Mouse (Mus musculus): ENCODE data around the gene Vsig10. TPM values are rescaled to one million over a fixed set of nuclear protein-coding genes. Genes with fewer than 3 reads are reported as not detected.

Gene Vsig10
- polyA plus RNA-seq, 1 experiment from 2014 or later = 18.2 TPM

- peak within 1 kb of the TSS; percentile 96 for H3K9ac ChIP-seq (ENCODE audit: low read length)
- ATAC-seq (ENCODE audit: low read depth) = peak; percentile 85
- H3K36me3 ChIP-seq (ENCODE audit: control insufficient read depth, insufficient read depth, low read length) = no peaks in the 10 kb centered on the region
- WGBS = 0% methylated on average over 1 of the region's 54 CpGs
- no peaks in the 10 kb centered on the region for H3K9me3 ChIP-seq (ENCODE audit: control insufficient read depth, low read length)
- peak within 1 kb of the TSS; percentile 64 for H3K4me2 ChIP-seq (ENCODE audit: low read depth, low read length)
- no peaks in the 10 kb centered on the region for H3K27me3 ChIP-seq (ENCODE audit: control insufficient read depth, insufficient read depth, low read depth, low read length)
- H3K4me1 ChIP-seq (replicated peaks; ENCODE audit: control insufficient read depth, insufficient read depth, low read length) = peaks cover 45% of the 10 kb centered on the region
- H3K4me3 ChIP-seq (ENCODE audit: low read length) = peak within 1 kb of the TSS; percentile 98
- H3K27ac ChIP-seq (ENCODE audit: low read length) = peak within 1 kb of the TSS; percentile 96
These were observed 38.2 kb downstream of the Vsig10 start, which contains the start of gene Wsb2 for GRCm38 (mm10) chr5:117357129-117357477. Gene Wsb2, plus strand, starts transcription at chr5:117357304.

- Histone ChIP-seq H3K36me3 (ENCODE audit: control insufficient read depth, insufficient read depth, low read length) (no peaks in the 10 kb centered on the region), H3K4me3 (ENCODE audit: low read length) (peak overlapping the region; percentile 98), H3K4me2 (ENCODE audit: low read depth, low read length) (peak overlapping the region; percentile 64), H3K4me1 (replicated peaks; ENCODE audit: control insufficient read depth, insufficient read depth, low read length) (peaks cover 46% of the 10 kb centered on the region), H3K9me3 (ENCODE audit: control insufficient read depth, low read length) (no peaks in the 10 kb centered on the region), H3K27me3 (ENCODE audit: control insufficient read depth, insufficient read depth, low read depth, low read length) (no peaks in the 10 kb centered on the region), H3K27ac (ENCODE audit: low read length) (peak overlapping the region; percentile 96), H3K9ac (ENCODE audit: low read length) (peak overlapping the region; percentile 96)
- ATAC-seq (ENCODE audit: low read depth) = peak; percentile 40
- WGBS = under 1% methylated on average over 41 of the region's 49 CpGs
These were observed 38.8 kb downstream of the Vsig10 start for GRCm38 (mm10) chr5:117357478-117358247.

- Histone ChIP-seq H3K4me1 (replicated peaks; ENCODE audit: control insufficient read depth, insufficient read depth, low read length) (peaks cover 51% of the 10 kb centered on the region), H3K27ac (ENCODE audit: low read length) (peak overlapping the region; percentile 96), H3K4me3 (ENCODE audit: low read length) (peak overlapping the region; percentile 98), H3K27me3 (ENCODE audit: control insufficient read depth, insufficient read depth, low read depth, low read length) (no peaks in the 10 kb centered on the region), H3K9ac (ENCODE audit: low read length) (peak overlapping the region; percentile 96), H3K4me2 (ENCODE audit: low read depth, low read length) (peak overlapping the region; percentile 64), H3K9me3 (ENCODE audit: control insufficient read depth, low read length) (no peaks in the 10 kb centered on the region), H3K36me3 (ENCODE audit: control insufficient read depth, insufficient read depth, low read length) (no peaks in the 10 kb centered on the region)
- 5% methylated on average over 6 of the region's 6 CpGs for WGBS
- ATAC-seq (ENCODE audit: low read depth) = no peak
These were observed 39.4 kb downstream of the Vsig10 start for GRCm38 (mm10) chr5:117358248-117358630.

- ATAC-seq (ENCODE audit: low read depth) = no peak
- H3K4me1 ChIP-seq (replicated peaks; ENCODE audit: control insufficient read depth, insufficient read depth, low read length) = peaks cover 55% of the 10 kb centered on the region
- H3K27me3 ChIP-seq (ENCODE audit: control insufficient read depth, insufficient read depth, low read depth, low read length) = no peaks in the 10 kb centered on the region
- H3K36me3 ChIP-seq (ENCODE audit: control insufficient read depth, insufficient read depth, low read length) = no peaks in the 10 kb centered on the region
- no peak overlapping the region for H3K4me3 ChIP-seq (ENCODE audit: low read length)
- H3K9me3 ChIP-seq (ENCODE audit: control insufficient read depth, low read length) = no peaks in the 10 kb centered on the region
- no peak overlapping the region for H3K27ac ChIP-seq (ENCODE audit: low read length)
- 42% methylated on average over 11 of the region's 11 CpGs for WGBS
- H3K9ac ChIP-seq (ENCODE audit: low read length) = no peak overlapping the region
- peak overlapping the region; percentile 64; the same call in 1 of the 2 replicates for H3K4me2 ChIP-seq (ENCODE audit: low read depth, low read length)
These were observed 39.8 kb downstream of the Vsig10 start for GRCm38 (mm10) chr5:117358725-117359124.

DNA sequence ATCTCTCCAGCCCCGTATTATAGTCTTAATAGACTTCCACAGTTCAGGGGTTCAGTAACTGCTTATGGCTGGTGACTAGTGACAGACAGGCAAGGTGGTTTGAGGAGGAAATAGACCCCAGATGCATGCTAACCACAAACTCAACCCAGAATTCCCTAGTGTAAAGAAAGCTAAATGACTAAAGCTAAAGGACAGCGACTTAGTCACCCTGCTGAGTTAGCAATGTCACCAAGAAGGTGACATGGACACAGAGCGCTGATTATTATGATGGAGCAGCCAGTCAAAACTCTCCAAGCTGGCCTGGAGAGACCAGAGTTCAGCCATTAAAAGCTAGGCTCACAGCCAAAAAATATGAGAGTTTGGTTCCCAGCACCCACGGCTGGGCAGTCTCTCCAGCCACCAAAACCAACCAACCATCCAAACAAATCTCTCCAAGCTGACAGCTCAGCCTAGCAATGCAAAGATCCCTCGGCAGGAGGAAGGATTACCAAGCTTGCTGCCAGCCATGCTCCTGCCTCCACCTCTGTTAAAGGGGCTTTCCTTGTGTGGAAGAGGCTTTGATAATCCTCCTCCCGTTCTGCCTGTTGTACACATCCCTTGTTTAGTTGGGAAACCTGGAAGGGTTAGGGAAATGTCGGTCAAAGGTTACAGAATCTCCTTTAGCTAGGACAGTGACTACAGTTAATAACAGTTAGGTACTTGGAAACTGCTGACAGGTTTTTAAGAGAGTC, 40.8 kb downstream of the Vsig10 start:
- Histone ChIP-seq H3K4me2 (ENCODE audit: low read depth, low read length) (peak overlapping the region; percentile 40), H3K4me3 (ENCODE audit: low read length) (no peak overlapping the region), H3K4me1 (replicated peaks; ENCODE audit: control insufficient read depth, insufficient read depth, low read length) (peaks cover 58% of the 10 kb centered on the region), H3K9me3 (ENCODE audit: control insufficient read depth, low read length) (no peaks in the 10 kb centered on the region), H3K27ac (ENCODE audit: low read length) (peak overlapping the region; percentile 72), H3K27me3 (ENCODE audit: control insufficient read depth, insufficient read depth, low read depth, low read length) (no peaks in the 10 kb centered on the region), H3K9ac (ENCODE audit: low read length) (no peak overlapping the region), H3K36me3 (ENCODE audit: control insufficient read depth, insufficient read depth, low read length) (peaks cover 4% of the 10 kb centered on the region; the same call in 1 of the 2 replicates)
- no peak for ATAC-seq (ENCODE audit: low read depth)
- 30% methylated on average over 7 of the region's 7 CpGs for WGBS

- Histone ChIP-seq H3K4me2 (ENCODE audit: low read depth, low read length) (peak overlapping the region; percentile 40), H3K4me3 (ENCODE audit: low read length) (no peak overlapping the region), H3K36me3 (ENCODE audit: control insufficient read depth, insufficient read depth, low read length) (peaks cover 8% of the 10 kb centered on the region), H3K9me3 (ENCODE audit: control insufficient read depth, low read length) (no peaks in the 10 kb centered on the region), H3K4me1 (replicated peaks; ENCODE audit: control insufficient read depth, insufficient read depth, low read length) (peaks cover 55% of the 10 kb centered on the region), H3K27me3 (ENCODE audit: control insufficient read depth, insufficient read depth, low read depth, low read length) (no peaks in the 10 kb centered on the region), H3K27ac (ENCODE audit: low read length) (peak overlapping the region; percentile 72), H3K9ac (ENCODE audit: low read length) (0 out of 2 replicates have a peak overlapping the region, but pooled peaks have one; percentile 3)
- WGBS = 42% methylated on average over 13 of the region's 13 CpGs
- no peak for ATAC-seq (ENCODE audit: low read depth)
These were observed 41.3 kb downstream of the Vsig10 start for GRCm38 (mm10) chr5:117360228-117360515.

DNA sequence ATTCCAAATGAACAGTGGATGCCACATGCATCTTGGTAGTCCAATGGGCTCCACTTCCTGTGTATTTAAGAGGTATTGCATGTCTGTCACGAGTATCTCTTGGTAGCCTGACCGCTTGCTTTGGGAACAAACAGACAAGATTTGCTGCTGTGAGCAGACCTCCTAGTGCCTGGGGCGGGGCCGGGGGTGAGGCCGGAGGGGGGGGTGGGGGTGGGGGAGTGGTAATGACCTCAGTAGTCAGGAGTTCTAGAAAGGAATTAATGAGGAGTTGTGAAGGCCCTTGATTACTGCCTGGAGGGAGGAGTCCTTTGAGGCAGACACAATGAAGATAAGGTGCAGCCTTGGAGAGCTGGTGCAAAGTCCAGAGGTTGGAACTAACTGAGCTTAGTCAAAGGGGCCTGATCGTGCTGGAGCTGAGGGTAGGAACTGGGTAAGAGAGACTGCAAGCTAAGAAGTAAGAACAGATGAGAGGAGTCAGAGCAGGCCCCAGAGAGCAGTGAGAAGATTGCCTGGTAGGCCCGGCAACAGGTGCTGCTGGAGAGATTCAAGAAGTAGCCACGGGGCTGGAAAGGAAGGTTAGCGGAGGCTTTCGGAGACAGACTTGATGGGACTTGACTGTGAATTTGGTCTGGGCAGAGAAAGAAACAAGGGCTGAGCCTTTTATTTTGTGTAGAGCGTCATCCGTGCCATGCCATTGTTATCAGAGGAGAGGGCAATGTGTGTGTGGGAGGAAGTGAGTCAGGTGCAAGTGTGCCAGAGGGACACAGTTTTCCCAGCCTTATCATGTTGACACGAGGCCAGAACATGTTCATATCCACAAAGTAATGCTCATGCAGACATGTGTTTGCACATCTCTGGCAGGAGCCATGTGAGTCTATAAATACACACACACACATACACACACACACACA, 42.0 kb downstream of the Vsig10 start:
- 31% methylated on average over 13 of the region's 13 CpGs for WGBS
- Histone ChIP-seq H3K9me3 (ENCODE audit: control insufficient read depth, low read length) (no peaks in the 10 kb centered on the region), H3K4me1 (replicated peaks; ENCODE audit: control insufficient read depth, insufficient read depth, low read length) (peaks cover 48% of the 10 kb centered on the region), H3K36me3 (ENCODE audit: control insufficient read depth, insufficient read depth, low read length) (peaks cover 9% of the 10 kb centered on the region), H3K4me2 (ENCODE audit: low read depth, low read length) (peak overlapping the region; percentile 40), H3K27ac (ENCODE audit: low read length) (peak overlapping the region; percentile 72), H3K27me3 (ENCODE audit: control insufficient read depth, insufficient read depth, low read depth, low read length) (no peaks in the 10 kb centered on the region), H3K9ac (ENCODE audit: low read length) (0 out of 2 replicates have a peak overlapping the region, but pooled peaks have one; percentile 3), H3K4me3 (ENCODE audit: low read length) (no peak overlapping the region)
- ATAC-seq (ENCODE audit: low read depth) = no peak

DNA sequence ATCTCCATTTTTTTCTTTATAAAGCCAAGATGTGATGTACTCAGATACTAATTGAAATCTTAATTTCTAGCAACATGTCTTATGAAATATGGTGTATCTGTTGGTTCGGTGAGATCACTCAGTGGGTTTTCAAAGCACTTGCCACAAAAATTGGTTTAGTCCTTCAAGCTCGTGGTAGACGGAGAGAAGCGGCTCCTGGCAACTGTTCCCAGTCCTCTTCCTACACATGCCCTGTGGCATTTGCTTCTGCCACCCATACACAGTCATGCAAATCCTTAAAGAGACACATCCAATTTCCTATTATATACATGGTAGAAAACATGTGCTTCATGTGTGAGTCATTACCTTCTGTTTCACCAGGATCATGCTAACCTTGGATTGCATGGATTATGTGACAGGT, 42.7 kb downstream of the Vsig10 start:
- Histone ChIP-seq H3K27ac (ENCODE audit: low read length) (no peak overlapping the region), H3K9me3 (ENCODE audit: control insufficient read depth, low read length) (no peaks in the 10 kb centered on the region), H3K9ac (ENCODE audit: low read length) (no peak overlapping the region), H3K27me3 (ENCODE audit: control insufficient read depth, insufficient read depth, low read depth, low read length) (no peaks in the 10 kb centered on the region), H3K4me3 (ENCODE audit: low read length) (no peak overlapping the region), H3K36me3 (ENCODE audit: control insufficient read depth, insufficient read depth, low read length) (peaks cover 15% of the 10 kb centered on the region), H3K4me2 (ENCODE audit: low read depth, low read length) (no peak overlapping the region), H3K4me1 (replicated peaks; ENCODE audit: control insufficient read depth, insufficient read depth, low read length) (peaks cover 40% of the 10 kb centered on the region)
- WGBS = 79% methylated on average over 4 of the region's 4 CpGs
- no peak for ATAC-seq (ENCODE audit: low read depth)
